Mouse (Mus musculus): ENCODE measurements around the gene Osbp2. TPM values are rescaled to one million over a fixed set of nuclear protein-coding genes. Genes with fewer than 3 reads are reported as not detected.
"Not testable (repeated sequence)": the region's sequence is repeated elsewhere in the genome, so short reads cannot be mapped to it uniquely, and the experiment has no call there.

Osbp2 gene
- 0.93 and 1.3 TPM in 2 replicates for polyA plus RNA-seq (2014; fragmentation: Nextera tagmentation; extraction: Ambion mirVana)

GRCm38 (mm10) chr11:3863454-3864112 lies at the start of gene Osbp2:
Gene Osbp2 (minus strand): TSS chr11:3863903.
- peaks cover 18% of the 10 kb centered on the region for H3K27me3 ChIP-seq (replicated peaks; ENCODE audit: control insufficient read depth, insufficient read depth, low read length)
- H3K4me3 ChIP-seq (ENCODE audit: low read depth, low read length): peak within 1 kb of the TSS; percentile 52
- ATAC-seq (ENCODE audit: low read depth) (peak; percentile 95), DNase-seq (ENCODE audit: low spot score) (peak; percentile 83)
- no peaks in the 10 kb centered on the region for H3K9me3 ChIP-seq (ENCODE audit: control insufficient read depth, low read length)
- H3K36me3 ChIP-seq (ENCODE audit: control insufficient read depth, insufficient read depth, low read length): no peaks in the 10 kb centered on the region
- H3K4me1 ChIP-seq (ENCODE audit: control insufficient read depth, insufficient read depth, low read length): peaks cover 4% of the 10 kb centered on the region; the same call in 1 of the 2 replicates
- no peak within 1 kb of the TSS for H3K27ac ChIP-seq (replicated peaks; ENCODE audit: low read depth, low read length)
- peak within 1 kb of the TSS; percentile 64 for H3K9ac ChIP-seq (ENCODE audit: low read depth, low read length)
- WGBS: 4% methylated on average over 46 of the region's 58 CpGs
- peak within 1 kb of the TSS; percentile 70 for H3K4me2 ChIP-seq (ENCODE audit: low read depth, low read length)

GRCm38 (mm10) chr11:3912875-3913271 lies 49.2 kb upstream of the Osbp2 start:
- peaks cover 20% of the 10 kb centered on the region for H3K4me1 ChIP-seq (ENCODE audit: control insufficient read depth, insufficient read depth, low read length)
- peak overlapping the region; percentile 69 for H3K9ac ChIP-seq (ENCODE audit: low read depth, low read length)
- 2% methylated on average over 11 of the region's 16 CpGs for WGBS
- peak overlapping the region; percentile 60 for H3K4me3 ChIP-seq (ENCODE audit: low read depth, low read length)
- peak overlapping the region; percentile 69 for H3K4me2 ChIP-seq (ENCODE audit: low read depth, low read length)
- peak; percentile 35 for DNase-seq (ENCODE audit: low spot score)
- no peaks in the 10 kb centered on the region for H3K27me3 ChIP-seq (replicated peaks; ENCODE audit: control insufficient read depth, insufficient read depth, low read length)
- no peaks in the 10 kb centered on the region for H3K9me3 ChIP-seq (ENCODE audit: control insufficient read depth, low read length)
- no peak for ATAC-seq (ENCODE audit: low read depth)
- no peaks in the 10 kb centered on the region for H3K36me3 ChIP-seq (ENCODE audit: control insufficient read depth, insufficient read depth, low read length)
- no peak overlapping the region for H3K27ac ChIP-seq (replicated peaks; ENCODE audit: low read depth, low read length)

- H3K27ac ChIP-seq (replicated peaks; ENCODE audit: low read depth, low read length): no peak overlapping the region
- peak overlapping the region; percentile 69 for H3K9ac ChIP-seq (ENCODE audit: low read depth, low read length)
- 18% methylated on average over 19 of the region's 19 CpGs for WGBS
- ATAC-seq (ENCODE audit: low read depth): no peak
- peak overlapping the region; percentile 69 for H3K4me2 ChIP-seq (ENCODE audit: low read depth, low read length)
- H3K27me3 ChIP-seq (replicated peaks; ENCODE audit: control insufficient read depth, insufficient read depth, low read length): no peaks in the 10 kb centered on the region
- H3K4me3 ChIP-seq (ENCODE audit: low read depth, low read length): peak overlapping the region; percentile 60
- peaks cover 5% of the 10 kb centered on the region; the same call in 1 of the 2 replicates for H3K36me3 ChIP-seq (ENCODE audit: control insufficient read depth, insufficient read depth, low read length)
- no peaks in the 10 kb centered on the region for H3K9me3 ChIP-seq (ENCODE audit: control insufficient read depth, low read length)
- H3K4me1 ChIP-seq (ENCODE audit: control insufficient read depth, insufficient read depth, low read length): peaks cover 20% of the 10 kb centered on the region
- peak; percentile 82 for DNase-seq (ENCODE audit: low spot score)
Measured at GRCm38 (mm10) chr11:3912100-3912874, 48.6 kb upstream of the Osbp2 start.

GRCm38 (mm10) chr11:3911440-3911839 lies 47.7 kb upstream of the Osbp2 start:
- not testable (repeated sequence) for H3K27me3 ChIP-seq (replicated peaks; ENCODE audit: control insufficient read depth, insufficient read depth, low read length); H3K27ac ChIP-seq (replicated peaks; ENCODE audit: low read depth, low read length); H3K4me3 ChIP-seq (ENCODE audit: low read depth, low read length); H3K36me3 ChIP-seq (ENCODE audit: control insufficient read depth, insufficient read depth, low read length); H3K9me3 ChIP-seq (ENCODE audit: control insufficient read depth, low read length); ATAC-seq (ENCODE audit: low read depth); DNase-seq (ENCODE audit: low spot score)
- Histone ChIP-seq H3K9ac (ENCODE audit: low read depth, low read length) (0 out of 2 replicates have a peak overlapping the region, but pooled peaks have one; percentile 30), H3K4me2 (ENCODE audit: low read depth, low read length) (peak overlapping the region; percentile 30; the same call in 1 of the 2 replicates), H3K4me1 (ENCODE audit: control insufficient read depth, insufficient read depth, low read length) (peaks cover 20% of the 10 kb centered on the region)
- WGBS: 88% methylated on average over 6 of the region's 6 CpGs

GRCm38 (mm10) chr11:3910513-3911310 lies 47.0 kb upstream of the Osbp2 start:
- H3K27me3 ChIP-seq (replicated peaks; ENCODE audit: control insufficient read depth, insufficient read depth, low read length): no peaks in the 10 kb centered on the region
- 0 out of 2 replicates have a peak overlapping the region, but pooled peaks have one; percentile 30 for H3K9ac ChIP-seq (ENCODE audit: low read depth, low read length)
- peaks cover 20% of the 10 kb centered on the region for H3K4me1 ChIP-seq (ENCODE audit: control insufficient read depth, insufficient read depth, low read length)
- DNase-seq (ENCODE audit: low spot score) (no peak), ATAC-seq (ENCODE audit: low read depth) (no peak)
- no peak overlapping the region for H3K27ac ChIP-seq (replicated peaks; ENCODE audit: low read depth, low read length)
- H3K4me3 ChIP-seq (ENCODE audit: low read depth, low read length): no peak overlapping the region
- no peaks in the 10 kb centered on the region for H3K9me3 ChIP-seq (ENCODE audit: control insufficient read depth, low read length)
- 63% methylated on average over 5 of the region's 5 CpGs for WGBS
- peak overlapping the region; percentile 30 for H3K4me2 ChIP-seq (ENCODE audit: low read depth, low read length)
- H3K36me3 ChIP-seq (ENCODE audit: control insufficient read depth, insufficient read depth, low read length): peaks cover 7% of the 10 kb centered on the region; the same call in 1 of the 2 replicates

GRCm38 (mm10) chr11:3909236-3909635 lies 45.5 kb upstream of the Osbp2 start:
- Histone ChIP-seq H3K9ac (ENCODE audit: low read depth, low read length) (no peak overlapping the region), H3K9me3 (ENCODE audit: control insufficient read depth, low read length) (no peaks in the 10 kb centered on the region), H3K4me1 (ENCODE audit: control insufficient read depth, insufficient read depth, low read length) (peaks cover 20% of the 10 kb centered on the region), H3K36me3 (ENCODE audit: control insufficient read depth, insufficient read depth, low read length) (peaks cover 7% of the 10 kb centered on the region; the same call in 1 of the 2 replicates), H3K27ac (replicated peaks; ENCODE audit: low read depth, low read length) (no peak overlapping the region), H3K4me3 (ENCODE audit: low read depth, low read length) (no peak overlapping the region), H3K27me3 (replicated peaks; ENCODE audit: control insufficient read depth, insufficient read depth, low read length) (no peaks in the 10 kb centered on the region), H3K4me2 (ENCODE audit: low read depth, low read length) (no peak overlapping the region)
- WGBS: 88% methylated on average over 4 of the region's 4 CpGs
- no peak for DNase-seq (ENCODE audit: low spot score)
- no peak for ATAC-seq (ENCODE audit: low read depth)

- Histone ChIP-seq H3K4me3 (ENCODE audit: low read depth, low read length) (no peak overlapping the region), H3K36me3 (ENCODE audit: control insufficient read depth, insufficient read depth, low read length) (peaks cover 7% of the 10 kb centered on the region; the same call in 1 of the 2 replicates), H3K4me2 (ENCODE audit: low read depth, low read length) (no peak overlapping the region), H3K27me3 (replicated peaks; ENCODE audit: control insufficient read depth, insufficient read depth, low read length) (no peaks in the 10 kb centered on the region), H3K4me1 (ENCODE audit: control insufficient read depth, insufficient read depth, low read length) (no peaks in the 10 kb centered on the region), H3K9ac (ENCODE audit: low read depth, low read length) (no peak overlapping the region), H3K9me3 (ENCODE audit: control insufficient read depth, low read length) (no peaks in the 10 kb centered on the region), H3K27ac (replicated peaks; ENCODE audit: low read depth, low read length) (no peak overlapping the region)
- 100% methylated on average over 1 of the region's 1 CpGs for WGBS
- DNase-seq (ENCODE audit: low spot score) (no peak), ATAC-seq (ENCODE audit: low read depth) (no peak)
Measured at GRCm38 (mm10) chr11:3905446-3905845, 41.7 kb upstream of the Osbp2 start.

- no peak overlapping the region for H3K9ac ChIP-seq (ENCODE audit: low read depth, low read length)
- no peak for ATAC-seq (ENCODE audit: low read depth)
- no peaks in the 10 kb centered on the region for H3K27me3 ChIP-seq (replicated peaks; ENCODE audit: control insufficient read depth, insufficient read depth, low read length)
- no peaks in the 10 kb centered on the region for H3K9me3 ChIP-seq (ENCODE audit: control insufficient read depth, low read length)
- peaks cover 7% of the 10 kb centered on the region; the same call in 1 of the 2 replicates for H3K36me3 ChIP-seq (ENCODE audit: control insufficient read depth, insufficient read depth, low read length)
- H3K4me1 ChIP-seq (ENCODE audit: control insufficient read depth, insufficient read depth, low read length): no peaks in the 10 kb centered on the region
- WGBS: 76% methylated on average over 6 of the region's 6 CpGs
- H3K27ac ChIP-seq (replicated peaks; ENCODE audit: low read depth, low read length): no peak overlapping the region
- DNase-seq (ENCODE audit: low spot score): no peak
- H3K4me3 ChIP-seq (ENCODE audit: low read depth, low read length): no peak overlapping the region
- H3K4me2 ChIP-seq (ENCODE audit: low read depth, low read length): no peak overlapping the region
Measured at GRCm38 (mm10) chr11:3904673-3905072, 41.0 kb upstream of the Osbp2 start.
